Mouse (Mus musculus): ENCODE measurements around the gene Use1. TPM values are rescaled to one million over a fixed set of nuclear protein-coding genes. Genes with fewer than 3 reads are reported as not detected.
"Not testable (repeated sequence)": the region's sequence is repeated elsewhere in the genome, so short reads cannot be mapped to it uniquely, and the experiment has no call there.

Gene Use1
- 106 and 108 TPM in 2 replicates for polyA plus RNA-seq (2014; fragmentation: Nextera tagmentation; extraction: Ambion mirVana)

DNA sequence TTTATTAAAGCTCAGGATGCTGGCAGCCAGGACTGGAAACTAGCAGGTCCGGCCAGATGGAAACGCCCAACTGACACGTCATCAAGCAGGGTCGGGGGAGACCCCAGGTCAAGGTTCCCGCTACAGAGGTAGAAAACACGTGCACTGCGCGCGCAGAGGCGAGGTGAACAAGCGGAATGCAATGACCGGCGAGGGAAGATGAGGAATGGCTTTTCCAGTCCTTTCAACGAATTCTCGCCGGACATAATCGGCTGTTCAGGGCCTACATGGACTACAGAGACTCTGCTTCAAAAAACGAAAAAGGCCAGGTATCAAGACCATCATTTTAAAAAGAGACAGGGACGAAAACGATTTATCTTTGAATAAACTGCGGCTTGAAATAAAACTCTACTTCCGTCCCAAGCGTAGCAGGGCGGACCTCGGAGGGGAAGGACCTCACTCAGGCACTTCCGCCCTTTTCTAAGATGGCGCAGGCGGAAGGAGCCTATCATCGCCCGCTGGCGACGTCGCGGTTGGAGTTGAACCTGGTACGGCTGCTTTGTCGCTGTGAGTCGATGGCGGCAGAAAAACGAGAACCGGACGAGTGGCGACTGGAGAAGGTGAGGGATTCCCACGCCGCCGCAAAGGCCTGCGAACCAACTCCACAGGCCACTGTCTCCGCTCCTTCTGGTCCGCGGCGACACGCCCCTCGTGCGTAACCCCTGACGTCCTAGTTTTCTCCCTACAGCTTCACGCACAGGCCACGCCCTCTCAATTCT, at the start of gene Use1:
Use1 (plus strand) TSS at position 78 of the 758 bp plus-strand sequence.
- peak within 1 kb of the TSS; percentile 86 for H3K27ac ChIP-seq (ENCODE audit: low read length)
- peaks cover 13% of the 10 kb centered on the region for H3K4me1 ChIP-seq (ENCODE audit: control insufficient read depth, insufficient read depth, low read length)
- under 1% methylated on average over 56 of the region's 56 CpGs for WGBS
- H3K4me2 ChIP-seq (replicated peaks; ENCODE audit: low read depth, low read length) = peak within 1 kb of the TSS; percentile 78
- no peaks in the 10 kb centered on the region for H3K27me3 ChIP-seq (ENCODE audit: control insufficient read depth, insufficient read depth, low read length)
- peaks cover 10% of the 10 kb centered on the region; the same call in 1 of the 2 replicates for H3K36me3 ChIP-seq (ENCODE audit: control insufficient read depth, insufficient read depth, low read length)
- peak; percentile 84 for ATAC-seq (ENCODE audit: insufficient number of reproducible peaks, insufficient read depth, low FRiP score, low read depth)
- H3K9me3 ChIP-seq (ENCODE audit: control insufficient read depth, low read depth, low read length) = no peaks in the 10 kb centered on the region
- peak within 1 kb of the TSS; percentile 57 for H3K9ac ChIP-seq (replicated peaks; ENCODE audit: low read depth, low read length)
- H3K4me3 ChIP-seq (ENCODE audit: low read depth, low read length) = peak within 1 kb of the TSS; percentile 52

DNA sequence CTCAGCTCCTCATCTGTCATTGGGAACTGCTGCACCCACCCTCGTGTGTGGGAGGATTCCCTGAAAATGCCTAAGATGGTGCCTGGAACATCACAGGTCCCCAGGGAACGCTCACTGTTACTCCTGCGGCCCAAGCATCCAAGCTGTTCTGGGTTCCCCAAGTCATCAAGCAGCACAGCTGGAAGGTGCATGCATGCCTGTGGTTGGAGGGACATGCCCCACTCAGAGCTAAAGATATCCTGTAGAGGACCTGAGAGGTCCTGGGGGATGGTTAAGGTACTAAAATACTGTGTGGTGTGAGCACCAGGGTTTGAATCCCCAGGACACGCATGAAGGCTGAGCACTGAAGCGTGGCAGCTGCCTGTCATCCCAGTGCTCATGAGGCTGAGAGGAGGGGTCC, 48.0 kb upstream of the Use1 start:
- H3K4me1 ChIP-seq (ENCODE audit: control insufficient read depth, insufficient read depth, low read length); ATAC-seq (ENCODE audit: insufficient number of reproducible peaks, insufficient read depth, low FRiP score, low read depth); H3K27ac ChIP-seq (ENCODE audit: low read length); H3K4me3 ChIP-seq (ENCODE audit: low read depth, low read length); H3K9me3 ChIP-seq (ENCODE audit: control insufficient read depth, low read depth, low read length); H3K9ac ChIP-seq (replicated peaks; ENCODE audit: low read depth, low read length); H3K27me3 ChIP-seq (ENCODE audit: control insufficient read depth, insufficient read depth, low read length); H3K4me2 ChIP-seq (replicated peaks; ENCODE audit: low read depth, low read length): not testable (repeated sequence)
- peaks cover 11% of the 10 kb centered on the region for H3K36me3 ChIP-seq (ENCODE audit: control insufficient read depth, insufficient read depth, low read length)
- 80% methylated on average over 5 of the region's 5 CpGs for WGBS

GRCm38 (mm10) chr8:71319760-71320159, 46.9 kb upstream of the Use1 start:
- not testable (repeated sequence) for H3K4me3 ChIP-seq (ENCODE audit: low read depth, low read length); H3K9ac ChIP-seq (replicated peaks; ENCODE audit: low read depth, low read length); H3K27me3 ChIP-seq (ENCODE audit: control insufficient read depth, insufficient read depth, low read length); H3K4me1 ChIP-seq (ENCODE audit: control insufficient read depth, insufficient read depth, low read length); H3K9me3 ChIP-seq (ENCODE audit: control insufficient read depth, low read depth, low read length); H3K27ac ChIP-seq (ENCODE audit: low read length); H3K4me2 ChIP-seq (replicated peaks; ENCODE audit: low read depth, low read length); ATAC-seq (ENCODE audit: insufficient number of reproducible peaks, insufficient read depth, low FRiP score, low read depth)
- 89% methylated on average over 2 of the region's 2 CpGs for WGBS
- H3K36me3 ChIP-seq (ENCODE audit: control insufficient read depth, insufficient read depth, low read length) = peaks cover 18% of the 10 kb centered on the region

- Histone ChIP-seq H3K4me2 (replicated peaks; ENCODE audit: low read depth, low read length) (no peak overlapping the region), H3K9me3 (ENCODE audit: control insufficient read depth, low read depth, low read length) (no peaks in the 10 kb centered on the region), H3K27ac (ENCODE audit: low read length) (no peak overlapping the region), H3K4me1 (ENCODE audit: control insufficient read depth, insufficient read depth, low read length) (no peaks in the 10 kb centered on the region), H3K36me3 (ENCODE audit: control insufficient read depth, insufficient read depth, low read length) (peaks cover 34% of the 10 kb centered on the region), H3K9ac (replicated peaks; ENCODE audit: low read depth, low read length) (no peak overlapping the region), H3K27me3 (ENCODE audit: control insufficient read depth, insufficient read depth, low read length) (no peaks in the 10 kb centered on the region), H3K4me3 (ENCODE audit: low read depth, low read length) (no peak overlapping the region)
- ATAC-seq (ENCODE audit: insufficient number of reproducible peaks, insufficient read depth, low FRiP score, low read depth) = no peak
- WGBS = 86% methylated on average over 3 of the region's 3 CpGs
Measured at GRCm38 (mm10) chr8:71322939-71323338, 43.7 kb upstream of the Use1 start.

DNA sequence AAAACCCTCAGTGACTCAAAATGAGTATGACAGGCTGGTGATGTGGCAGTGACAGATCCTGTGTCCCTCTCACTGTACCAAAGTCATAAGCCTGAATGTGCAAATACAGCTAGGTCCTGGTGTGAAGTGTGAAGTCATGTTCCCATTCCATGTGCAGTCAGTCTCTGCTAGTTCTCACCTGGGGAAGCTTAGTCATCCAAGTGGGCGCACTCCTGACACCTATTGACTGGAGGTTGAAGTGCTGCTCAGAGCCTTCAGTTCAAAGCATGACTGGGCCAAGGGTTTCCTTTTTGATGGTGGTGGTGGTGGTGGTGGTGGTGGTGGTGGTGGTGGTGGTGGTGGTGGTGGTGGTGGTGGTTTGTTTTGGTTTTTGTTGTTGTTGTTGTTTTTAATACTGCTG, 41.8 kb upstream of the Use1 start:
- Histone ChIP-seq H3K4me2 (replicated peaks; ENCODE audit: low read depth, low read length) (no peak overlapping the region), H3K9me3 (ENCODE audit: control insufficient read depth, low read depth, low read length) (no peaks in the 10 kb centered on the region), H3K4me1 (ENCODE audit: control insufficient read depth, insufficient read depth, low read length) (no peaks in the 10 kb centered on the region), H3K27me3 (ENCODE audit: control insufficient read depth, insufficient read depth, low read length) (no peaks in the 10 kb centered on the region), H3K9ac (replicated peaks; ENCODE audit: low read depth, low read length) (no peak overlapping the region), H3K36me3 (ENCODE audit: control insufficient read depth, insufficient read depth, low read length) (peaks cover 46% of the 10 kb centered on the region), H3K4me3 (ENCODE audit: low read depth, low read length) (no peak overlapping the region), H3K27ac (ENCODE audit: low read length) (no peak overlapping the region)
- no peak for ATAC-seq (ENCODE audit: insufficient number of reproducible peaks, insufficient read depth, low FRiP score, low read depth)
- 92% methylated on average over 1 of the region's 1 CpGs for WGBS

GRCm38 (mm10) chr8:71337834-71338233, 28.8 kb upstream of the Use1 start:
- ATAC-seq (ENCODE audit: insufficient number of reproducible peaks, insufficient read depth, low FRiP score, low read depth); H3K4me2 ChIP-seq (replicated peaks; ENCODE audit: low read depth, low read length); H3K4me3 ChIP-seq (ENCODE audit: low read depth, low read length); H3K27ac ChIP-seq (ENCODE audit: low read length); H3K9me3 ChIP-seq (ENCODE audit: control insufficient read depth, low read depth, low read length); H3K9ac ChIP-seq (replicated peaks; ENCODE audit: low read depth, low read length); H3K4me1 ChIP-seq (ENCODE audit: control insufficient read depth, insufficient read depth, low read length); H3K27me3 ChIP-seq (ENCODE audit: control insufficient read depth, insufficient read depth, low read length): not testable (repeated sequence)
- H3K36me3 ChIP-seq (ENCODE audit: control insufficient read depth, insufficient read depth, low read length) = peaks cover 23% of the 10 kb centered on the region
- 91% methylated on average over 6 of the region's 6 CpGs for WGBS

GRCm38 (mm10) chr8:71340625-71341024, 26.0 kb upstream of the Use1 start:
- no peak overlapping the region for H3K9ac ChIP-seq (replicated peaks; ENCODE audit: low read depth, low read length)
- no peaks in the 10 kb centered on the region for H3K4me1 ChIP-seq (ENCODE audit: control insufficient read depth, insufficient read depth, low read length)
- no peak for ATAC-seq (ENCODE audit: insufficient number of reproducible peaks, insufficient read depth, low FRiP score, low read depth)
- no peaks in the 10 kb centered on the region for H3K9me3 ChIP-seq (ENCODE audit: control insufficient read depth, low read depth, low read length)
- peaks cover 36% of the 10 kb centered on the region for H3K36me3 ChIP-seq (ENCODE audit: control insufficient read depth, insufficient read depth, low read length)
- H3K4me2 ChIP-seq (replicated peaks; ENCODE audit: low read depth, low read length) = no peak overlapping the region
- no peak overlapping the region for H3K4me3 ChIP-seq (ENCODE audit: low read depth, low read length)
- H3K27ac ChIP-seq (ENCODE audit: low read length) = no peak overlapping the region
- 70% methylated on average over 5 of the region's 5 CpGs for WGBS
- H3K27me3 ChIP-seq (ENCODE audit: control insufficient read depth, insufficient read depth, low read length) = no peaks in the 10 kb centered on the region

DNA sequence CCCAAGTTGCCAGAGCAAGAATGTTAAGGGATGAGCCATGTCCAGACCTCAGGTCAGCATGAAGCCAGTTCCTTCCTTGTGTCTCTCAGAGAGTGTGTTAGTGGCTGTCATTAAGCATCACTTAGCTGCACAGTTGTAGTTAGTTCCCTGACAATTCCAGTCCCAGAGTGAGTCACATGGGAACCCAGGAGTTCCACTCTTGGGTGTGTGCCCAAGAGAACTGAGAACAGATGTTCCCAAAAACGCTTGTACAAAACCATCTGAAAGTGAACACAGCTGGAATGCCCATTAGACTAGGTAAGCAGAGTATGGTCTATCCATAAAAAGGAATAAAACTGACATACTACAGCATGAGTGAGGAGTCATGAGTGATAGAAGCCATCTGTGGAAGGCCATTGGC, 20.1 kb upstream of the Use1 start:
- WGBS = 79% methylated on average over 1 of the region's 1 CpGs
- Histone ChIP-seq H3K36me3 (ENCODE audit: control insufficient read depth, insufficient read depth, low read length) (peaks cover 73% of the 10 kb centered on the region), H3K27ac (ENCODE audit: low read length) (no peak overlapping the region), H3K27me3 (ENCODE audit: control insufficient read depth, insufficient read depth, low read length) (no peaks in the 10 kb centered on the region), H3K9ac (replicated peaks; ENCODE audit: low read depth, low read length) (no peak overlapping the region), H3K4me2 (replicated peaks; ENCODE audit: low read depth, low read length) (no peak overlapping the region), H3K4me1 (ENCODE audit: control insufficient read depth, insufficient read depth, low read length) (no peaks in the 10 kb centered on the region), H3K9me3 (ENCODE audit: control insufficient read depth, low read depth, low read length) (no peaks in the 10 kb centered on the region), H3K4me3 (ENCODE audit: low read depth, low read length) (no peak overlapping the region)
- ATAC-seq (ENCODE audit: insufficient number of reproducible peaks, insufficient read depth, low FRiP score, low read depth) = no peak

DNA sequence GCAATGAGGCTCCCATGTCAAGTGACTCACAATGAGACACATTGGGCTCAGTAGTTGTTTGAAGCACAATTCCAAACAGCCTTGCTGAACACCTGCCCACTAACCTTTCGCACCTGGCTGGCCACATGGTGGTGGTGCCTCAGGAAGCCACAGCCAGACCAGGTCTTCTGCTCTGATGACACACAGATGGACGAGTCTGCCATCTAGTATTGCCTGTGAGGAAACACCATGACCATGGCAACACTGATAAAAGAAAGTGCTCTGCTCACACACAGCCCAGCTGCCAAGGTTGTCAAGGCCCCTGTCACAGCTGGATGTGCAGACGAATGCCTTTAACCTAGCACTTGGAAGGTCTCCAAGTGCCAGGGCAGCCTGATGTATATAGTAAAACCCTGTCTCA, 15.5 kb upstream of the Use1 start:
- WGBS = 77% methylated on average over 3 of the region's 3 CpGs

More for the DNA sequence above, 15.5 kb upstream of the Use1 start:
- H3K9me3 ChIP-seq (ENCODE audit: control insufficient read depth, low read depth, low read length) = no peaks in the 10 kb centered on the region
- no peak overlapping the region for H3K9ac ChIP-seq (replicated peaks; ENCODE audit: low read depth, low read length)
- no peak overlapping the region for H3K4me3 ChIP-seq (ENCODE audit: low read depth, low read length)
- H3K27ac ChIP-seq (ENCODE audit: low read length) = no peak overlapping the region
- H3K4me1 ChIP-seq (ENCODE audit: control insufficient read depth, insufficient read depth, low read length) = no peaks in the 10 kb centered on the region
- ATAC-seq (ENCODE audit: insufficient number of reproducible peaks, insufficient read depth, low FRiP score, low read depth) = no peak
- H3K4me2 ChIP-seq (replicated peaks; ENCODE audit: low read depth, low read length) = no peak overlapping the region
- no peaks in the 10 kb centered on the region for H3K27me3 ChIP-seq (ENCODE audit: control insufficient read depth, insufficient read depth, low read length)
- peaks cover 85% of the 10 kb centered on the region for H3K36me3 ChIP-seq (ENCODE audit: control insufficient read depth, insufficient read depth, low read length)

Measured in stomach, embryonic 14.5 days (tissue).